Mouse (Mus musculus) embryonic facial prominence, embryonic 10.5 days (tissue): ENCODE data around the gene Zfp13. TPM values are rescaled to one million over a fixed set of nuclear protein-coding genes. Genes with fewer than 3 reads are reported as not detected.
"Not testable (repeated sequence)": the region's sequence is repeated elsewhere in the genome, so short reads cannot be mapped to it uniquely, and the experiment has no call there.

Experiments
- DNase-seq: peaks from one replicate; pipeline ENCODE4 v3.0.0-alpha.2; 2017; ENCODE audit warnings: low spot score
- H3K27ac ChIP-seq: fragments of 300-500 bp; sonication (generic); replicated peaks from 2 replicates; pipeline ENCODE4 v1.5.1; 2016; ENCODE audit warnings: mild to moderate bottlenecking
- H3K27me3 ChIP-seq: fragments of 300-500 bp; sonication (generic); replicated peaks from 2 replicates; pipeline ENCODE4 v1.6.1; 2016; ENCODE audit warnings: low read depth, mild to moderate bottlenecking; ENCODE audit not compliant: poor library complexity, severe bottlenecking
- H3K36me3 ChIP-seq: fragments of 300-500 bp; sonication (generic); replicated peaks from 2 replicates; pipeline ENCODE4 v1.6.1; 2016; ENCODE audit warnings: mild to moderate bottlenecking, moderate library complexity
- H3K4me1 ChIP-seq: fragments of 300-500 bp; sonication (generic); 2 replicates; pipeline ENCODE4 v1.6.1; 2016
- H3K4me3 ChIP-seq: fragments of 300-500 bp; sonication (generic); 2 replicates; pipeline ENCODE4 v1.5.1; 2016; ENCODE audit warnings: mild to moderate bottlenecking, moderate library complexity
- H3K9me3 ChIP-seq: fragments of 300-500 bp; sonication (generic); 2 replicates; pipeline ENCODE4 v1.6.1; 2016; ENCODE audit warnings: mild to moderate bottlenecking
- WGBS: fragments of 180-500 bp; shearing (Covaris S2); methylation state at CpG from one replicate; pipeline ENCODE4 v1.1.7; 2016; 5-methylcytosine and 5-hydroxymethylcytosine counted together
- polyA plus RNA-seq: library from polyadenylated mRNA; unstranded; fragments of >200 nt; fragmentation: Nextera tagmentation; extraction: Ambion mirVana; gene quantifications from 2 replicates; pipeline ENCODE4 v1.2.1, GENCODE M21; 2016

Gene Zfp13
- polyA plus RNA-seq, 1 experiment from 2014 or later = 24.4 TPM

DNA sequence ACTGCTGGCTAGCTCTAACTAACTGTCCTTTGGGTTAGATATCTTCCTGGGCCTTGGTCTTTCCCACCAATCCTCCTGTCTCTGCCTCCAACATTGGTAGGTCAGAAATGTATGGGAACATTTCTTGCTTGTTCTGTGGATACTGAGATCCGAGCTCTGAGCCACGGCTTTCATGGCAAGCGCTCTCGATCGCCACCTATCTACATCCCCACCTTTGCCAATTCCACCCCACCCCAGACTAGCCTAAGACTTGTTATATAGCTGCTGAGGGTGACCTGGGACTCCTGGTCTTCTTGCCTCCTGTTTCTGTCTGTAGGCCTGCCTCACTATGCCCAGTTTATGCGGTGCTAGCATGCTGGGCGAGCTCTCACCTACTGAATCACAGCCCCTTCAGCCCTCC is 5.1 kb upstream of the Zfp13 start:
- Histone ChIP-seq H3K36me3 (no peaks in the 10 kb centered on the region), H3K4me3 (no peak overlapping the region), H3K4me1 (peaks cover 26% of the 10 kb centered on the region), H3K9me3 (no peaks in the 10 kb centered on the region), H3K27me3 (no peaks in the 10 kb centered on the region), H3K27ac (no peak overlapping the region)
- 80% methylated on average over 7 of the region's 7 CpGs for WGBS
- no peak for DNase-seq

DNA sequence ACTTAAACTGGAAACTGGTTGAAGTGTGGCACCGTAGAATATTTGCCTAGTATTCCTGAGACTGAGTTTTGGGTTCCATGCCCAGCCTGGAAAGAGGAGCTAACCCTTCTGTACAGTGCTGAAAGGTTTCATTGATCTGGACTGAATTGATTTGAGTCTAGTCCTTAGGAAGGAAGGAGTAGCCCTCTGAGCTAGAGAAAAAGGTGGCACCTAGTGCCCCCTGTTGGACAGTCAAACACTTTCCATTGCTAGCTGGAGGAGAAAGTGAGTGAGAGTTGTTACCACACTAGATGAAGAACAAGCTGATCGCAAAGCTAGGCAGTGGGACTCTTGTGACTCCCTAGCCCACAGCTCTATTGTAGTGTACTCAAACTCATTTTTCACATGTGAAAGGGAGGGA is 4.3 kb upstream of the Zfp13 start:
- Histone ChIP-seq H3K4me1 (peaks cover 33% of the 10 kb centered on the region), H3K4me3 (no peak overlapping the region), H3K27ac (no peak overlapping the region), H3K27me3 (no peaks in the 10 kb centered on the region), H3K36me3 (no peaks in the 10 kb centered on the region), H3K9me3 (no peaks in the 10 kb centered on the region)
- DNase-seq = peak; percentile 39
- 58% methylated on average over 2 of the region's 2 CpGs for WGBS

DNA sequence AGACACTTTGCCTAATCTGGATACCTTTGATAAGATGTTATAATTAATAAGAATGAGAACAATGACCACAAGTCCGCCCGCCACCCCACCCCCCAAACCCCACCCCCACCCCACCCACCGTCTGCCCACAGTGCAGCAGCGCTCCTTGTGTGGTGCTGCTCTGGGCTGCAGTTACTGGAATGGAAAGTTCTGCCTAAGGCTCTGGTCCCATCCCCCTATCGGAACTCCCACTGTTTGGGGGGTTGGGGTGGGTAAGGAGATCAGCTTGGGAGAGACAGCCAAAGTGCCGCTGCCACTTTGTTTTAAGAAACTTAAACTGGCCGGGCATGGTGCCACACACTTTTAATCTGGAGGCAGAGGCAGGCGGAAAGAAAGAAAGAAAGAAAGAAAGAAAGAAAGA is 3.8 kb upstream of the Zfp13 start:
- peaks cover 37% of the 10 kb centered on the region for H3K4me1 ChIP-seq
- no peaks in the 10 kb centered on the region for H3K27me3 ChIP-seq
- no peak overlapping the region for H3K4me3 ChIP-seq
- no peak overlapping the region for H3K27ac ChIP-seq
- no peaks in the 10 kb centered on the region for H3K36me3 ChIP-seq
- WGBS = 25% methylated on average over 8 of the region's 8 CpGs
- H3K9me3 ChIP-seq = no peaks in the 10 kb centered on the region
- DNase-seq = no peak

DNA sequence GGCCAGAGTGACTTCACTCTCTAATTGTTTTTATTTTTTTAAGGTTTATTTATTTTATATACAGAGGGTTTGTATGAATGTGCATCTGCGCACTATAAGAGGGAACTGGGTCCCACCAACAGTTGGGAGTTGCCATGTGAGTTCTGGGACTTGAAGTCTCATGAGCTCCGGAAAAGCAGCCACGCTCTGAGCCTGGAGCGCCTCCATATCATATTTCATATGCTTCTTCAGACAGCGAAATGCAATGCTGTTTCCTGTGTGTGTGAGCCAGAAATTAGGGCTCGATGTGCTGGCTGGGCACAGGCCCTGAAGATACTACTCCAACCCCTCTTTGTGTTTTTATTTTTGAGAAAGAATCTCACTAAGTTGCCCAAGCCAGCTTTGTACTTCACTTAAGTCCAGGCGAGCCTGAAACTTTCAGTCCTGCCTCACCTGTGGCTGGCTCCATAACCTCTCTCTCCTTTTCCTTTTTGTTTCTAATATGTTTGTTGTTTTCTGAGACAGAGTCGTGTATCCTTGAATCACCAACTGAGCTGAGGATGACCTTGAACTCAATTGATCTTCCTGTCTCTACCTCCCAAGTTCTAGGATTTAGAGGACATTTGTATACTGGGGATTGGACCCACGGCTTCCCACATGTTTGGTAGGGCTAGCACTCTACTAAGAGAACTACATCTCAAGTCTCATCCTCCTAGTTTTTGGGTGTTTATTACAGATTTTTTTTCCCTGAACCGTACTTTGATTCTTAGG is 2.7 kb upstream of the Zfp13 start:
- DNase-seq = peak; percentile 22
- Histone ChIP-seq H3K4me3 (no peak overlapping the region), H3K27ac (no peak overlapping the region), H3K27me3 (no peaks in the 10 kb centered on the region), H3K9me3 (no peaks in the 10 kb centered on the region), H3K36me3 (no peaks in the 10 kb centered on the region), H3K4me1 (peaks cover 39% of the 10 kb centered on the region)
- 36% methylated on average over 10 of the region's 10 CpGs for WGBS

DNA sequence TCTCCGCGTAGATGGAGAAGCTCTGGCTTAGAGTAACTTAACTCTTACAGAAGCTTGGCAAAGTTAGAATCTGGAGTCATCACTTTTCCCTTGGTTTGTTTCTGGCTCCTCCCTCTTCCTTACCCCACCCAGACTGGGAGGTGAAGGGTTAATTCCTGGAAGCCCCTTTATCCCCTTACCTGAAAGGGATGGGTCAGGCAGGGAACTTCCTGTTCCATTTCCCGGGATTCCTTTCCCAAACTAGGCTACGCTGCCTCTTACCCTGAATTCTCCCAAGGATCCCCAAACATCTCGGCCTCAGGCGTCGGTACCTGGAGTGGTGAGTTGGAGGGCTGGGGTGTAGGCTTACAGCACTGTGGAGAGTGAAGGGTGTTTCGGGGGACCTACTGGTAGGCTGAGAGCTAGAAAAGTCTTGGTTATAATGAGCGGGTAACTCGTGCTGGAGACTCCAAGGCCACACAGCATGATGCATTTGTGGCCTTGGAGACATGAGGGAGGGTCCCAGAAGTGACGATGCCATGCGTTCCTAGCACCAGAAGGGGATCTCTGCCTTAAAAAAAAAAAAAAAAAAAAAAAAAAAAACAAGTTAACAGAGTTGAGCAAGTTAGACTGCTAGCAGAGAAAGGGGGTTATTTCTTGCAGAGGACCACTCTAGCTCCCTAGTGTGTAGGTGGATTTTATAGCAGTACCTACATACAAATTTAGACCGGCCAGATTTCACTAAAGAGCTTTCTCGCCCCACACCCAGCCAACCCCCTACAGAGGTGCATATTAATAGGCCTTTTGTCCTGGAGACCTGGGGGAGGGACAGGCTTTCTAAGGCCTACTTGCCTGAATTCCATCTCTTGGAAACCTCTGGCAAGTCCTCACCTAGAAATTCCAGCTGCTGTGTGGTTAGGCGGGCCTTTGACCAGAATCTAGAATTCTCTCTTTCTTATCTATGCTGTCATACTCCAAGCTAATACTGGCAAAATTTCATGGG is 1.6 kb upstream of the Zfp13 start, which contains the start of gene Zscan10:
Gene Zscan10 (plus strand): TSS at position 216 of the 982 bp plus-strand sequence.
- Histone ChIP-seq H3K9me3 (no peaks in the 10 kb centered on the region), H3K4me1 (peaks cover 39% of the 10 kb centered on the region), H3K36me3 (no peaks in the 10 kb centered on the region), H3K4me3 (peak within 1 kb of the TSS; percentile 58), H3K27ac (peak within 1 kb of the TSS; percentile 90; the same call in 1 of the 2 replicates), H3K27me3 (no peaks in the 10 kb centered on the region)
- DNase-seq = no peak
- 25% methylated on average over 15 of the region's 15 CpGs for WGBS

DNA sequence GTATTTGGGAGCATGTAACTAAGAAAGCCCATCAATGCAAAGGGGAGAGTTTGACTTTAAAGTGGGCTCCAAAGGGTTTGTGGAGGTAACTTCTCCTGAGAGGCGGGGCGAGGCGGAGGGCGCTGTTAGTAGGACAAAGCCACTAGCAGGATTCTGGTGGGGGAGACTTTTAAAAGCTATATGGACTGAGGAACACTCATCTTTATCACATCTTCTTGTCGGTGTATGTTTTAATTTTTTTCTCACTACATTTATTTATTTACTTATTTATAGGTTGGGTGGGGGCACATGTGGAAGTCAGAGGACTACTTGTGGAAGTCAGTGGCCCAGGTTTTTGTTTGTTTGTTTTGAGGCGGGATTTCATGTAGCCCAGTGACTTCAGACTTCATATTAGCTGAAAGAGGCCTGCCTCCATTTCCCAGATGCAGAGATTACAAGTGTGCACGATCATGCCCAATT is 347 bp upstream of the Zfp13 start:
- WGBS = 38% methylated on average over 7 of the region's 7 CpGs
- DNase-seq = no peak

DNA sequence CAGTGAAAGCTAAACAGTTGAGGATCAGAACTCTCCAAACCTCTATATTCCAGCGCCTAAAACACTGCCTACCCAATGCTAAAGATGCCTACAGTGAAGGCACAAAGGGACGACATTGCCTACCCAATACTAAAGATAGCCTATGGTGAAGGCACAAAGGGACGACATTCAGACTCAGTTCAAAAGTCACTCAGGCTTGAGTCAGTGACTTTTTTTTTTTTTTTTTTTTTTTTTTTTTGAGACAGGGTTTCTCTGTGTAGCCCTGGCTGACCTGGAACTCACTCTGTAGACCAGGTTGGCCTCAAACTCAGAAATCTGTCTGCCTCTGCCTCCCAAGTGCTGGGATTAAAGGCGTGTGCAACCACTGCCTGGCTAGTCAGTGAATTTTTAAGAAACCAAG is 4.1 kb downstream of the Zfp13 start:
- H3K36me3 ChIP-seq, H3K9me3 ChIP-seq, DNase-seq, H3K27me3 ChIP-seq, H3K4me3 ChIP-seq, H3K27ac ChIP-seq: not testable (repeated sequence)
- peaks cover 30% of the 10 kb centered on the region for H3K4me1 ChIP-seq
- 77% methylated on average over 4 of the region's 4 CpGs for WGBS

More for the DNA sequence above, 347 bp upstream of the Zfp13 start:
- Histone ChIP-seq H3K27ac (peak overlapping the region; percentile 90), H3K27me3 (no peaks in the 10 kb centered on the region), H3K36me3 (no peaks in the 10 kb centered on the region), H3K9me3 (no peaks in the 10 kb centered on the region), H3K4me1 (peaks cover 39% of the 10 kb centered on the region), H3K4me3 (peak overlapping the region; percentile 58)

DNA sequence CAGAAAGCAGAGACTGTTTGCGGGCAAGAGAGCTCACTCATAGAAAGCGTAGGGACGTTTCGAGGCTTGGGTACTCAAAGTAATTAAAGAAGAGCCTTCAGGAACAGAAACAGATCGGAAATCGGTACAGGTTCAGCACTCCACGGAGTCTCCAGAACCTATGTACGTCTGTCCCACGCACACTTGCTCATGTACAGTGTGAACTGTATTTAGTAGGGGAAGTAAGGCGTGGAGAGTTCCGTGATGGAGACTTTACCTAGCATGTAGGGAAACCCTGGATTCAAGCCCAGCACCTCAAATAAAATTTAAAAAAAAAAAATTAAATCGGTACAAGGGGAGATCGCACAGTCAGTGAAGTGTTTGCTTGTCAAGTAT is 6.4 kb downstream of the Zfp13 start:
- WGBS = 15% methylated on average over 13 of the region's 13 CpGs
- no peaks in the 10 kb centered on the region for H3K9me3 ChIP-seq
- DNase-seq = no peak
- H3K27ac ChIP-seq = peak overlapping the region; percentile 88
- H3K4me3 ChIP-seq = peak overlapping the region; percentile 68
- no peaks in the 10 kb centered on the region for H3K27me3 ChIP-seq
- peaks cover 10% of the 10 kb centered on the region for H3K4me1 ChIP-seq
- no peaks in the 10 kb centered on the region for H3K36me3 ChIP-seq

DNA sequence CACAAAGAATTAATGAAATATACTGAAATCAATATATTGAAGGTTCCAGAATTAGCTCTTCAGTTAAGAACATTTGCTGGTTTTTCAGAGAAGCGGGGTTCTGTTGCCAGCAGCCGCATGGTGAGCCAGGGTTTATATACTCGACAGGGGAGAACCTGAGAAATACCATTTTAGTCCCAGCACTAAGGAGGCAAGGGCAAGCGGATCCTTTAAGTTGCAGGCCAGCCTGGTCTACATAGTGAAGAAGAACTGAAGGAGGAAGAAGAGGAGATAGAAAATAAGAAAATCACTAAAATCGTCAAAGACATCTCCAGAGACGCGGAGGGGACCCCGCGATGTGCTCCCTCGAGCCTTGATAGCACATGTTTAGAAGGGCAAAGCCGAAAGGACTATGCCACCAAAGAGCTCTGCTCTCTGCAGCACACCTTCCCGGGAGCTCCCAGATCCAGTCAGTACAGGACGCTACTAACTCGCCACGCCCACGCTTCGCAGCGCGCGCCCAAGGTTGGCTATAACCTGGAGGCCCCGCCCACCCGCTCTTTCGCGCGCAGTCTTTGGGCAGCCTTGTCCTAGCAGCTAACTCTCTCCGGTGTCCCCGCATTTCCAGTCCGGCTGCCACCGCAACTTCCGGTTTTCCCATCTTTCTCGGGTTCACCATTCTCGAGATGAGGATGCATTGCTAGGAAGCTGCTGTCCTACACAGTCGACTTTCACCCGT is 6.9 kb downstream of the Zfp13 start:
- Histone ChIP-seq H3K4me1 (peaks cover 10% of the 10 kb centered on the region), H3K9me3 (no peaks in the 10 kb centered on the region), H3K36me3 (no peaks in the 10 kb centered on the region), H3K27ac (peak overlapping the region; percentile 88), H3K27me3 (no peaks in the 10 kb centered on the region), H3K4me3 (peak overlapping the region; percentile 68)
- peak; percentile 99 for DNase-seq
- 8% methylated on average over 34 of the region's 34 CpGs for WGBS

DNA sequence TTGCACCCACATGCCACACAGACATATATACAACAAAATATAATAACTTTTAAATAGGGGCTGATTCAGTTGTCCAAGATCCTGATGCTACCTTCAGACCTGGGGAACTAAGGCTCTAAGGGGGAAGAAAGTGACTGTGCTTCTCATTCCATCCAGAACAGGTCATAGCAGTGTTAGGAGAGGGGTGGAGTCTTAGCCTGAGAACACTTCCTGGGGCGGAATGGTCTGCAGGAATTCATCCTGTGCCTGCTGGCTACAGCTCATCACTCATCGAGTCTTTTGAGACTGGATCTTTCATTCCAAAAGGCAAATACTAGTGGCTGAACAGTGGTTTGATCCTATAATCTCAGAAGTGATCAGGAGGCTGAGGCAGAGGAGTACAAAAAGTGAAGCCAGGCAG is 12.0 kb downstream of the Zfp13 start:
- no peak overlapping the region for H3K4me3 ChIP-seq
- no peak for DNase-seq
- 60% methylated on average over 2 of the region's 2 CpGs for WGBS
- H3K4me1 ChIP-seq = peaks cover 27% of the 10 kb centered on the region
- peaks cover 21% of the 10 kb centered on the region for H3K36me3 ChIP-seq
- no peak overlapping the region for H3K27ac ChIP-seq
- H3K27me3 ChIP-seq = no peaks in the 10 kb centered on the region
- no peaks in the 10 kb centered on the region for H3K9me3 ChIP-seq

DNA sequence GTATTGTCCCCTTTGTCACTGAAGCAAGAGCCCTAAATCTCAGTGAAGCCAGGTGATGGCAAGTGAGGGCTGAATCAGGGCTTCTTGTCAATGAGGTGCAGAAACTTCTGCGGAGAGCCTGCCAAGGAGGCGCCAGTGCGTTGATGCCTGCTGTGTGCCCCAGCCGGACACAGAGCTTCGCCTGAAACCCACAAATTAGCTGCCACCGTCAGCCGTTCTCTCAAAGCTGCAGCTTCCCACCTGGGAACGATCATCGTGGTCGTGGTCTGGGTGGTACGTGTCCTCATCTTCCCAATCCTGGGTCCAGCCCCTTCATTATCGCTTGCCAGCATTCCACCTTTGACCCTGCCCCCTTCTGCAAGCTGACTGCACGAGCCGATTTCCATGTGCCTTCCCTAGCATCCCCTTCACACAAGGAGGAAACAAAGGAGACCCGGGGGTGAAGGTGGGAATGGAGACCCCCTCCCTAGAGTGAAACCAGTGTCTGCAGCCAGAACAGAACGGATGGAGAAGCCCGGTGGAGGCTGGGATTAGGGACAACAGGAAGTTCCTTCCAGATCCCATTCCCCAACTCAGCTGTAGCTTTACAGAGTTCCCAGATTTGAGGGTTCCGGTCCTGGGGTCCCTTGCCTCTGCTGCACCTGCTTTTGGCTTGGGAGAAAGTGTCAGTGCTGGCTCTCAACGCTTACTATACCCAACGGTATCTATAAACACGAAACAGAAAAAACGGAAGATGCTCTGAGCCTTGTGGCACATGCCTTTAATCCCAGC is 13.4 kb downstream of the Zfp13 start:
- peak; percentile 78 for DNase-seq
- no peaks in the 10 kb centered on the region for H3K9me3 ChIP-seq
- peak overlapping the region; percentile 85 for H3K27ac ChIP-seq
- H3K4me3 ChIP-seq = peak overlapping the region; percentile 73
- WGBS = under 1% methylated on average over 22 of the region's 22 CpGs
- H3K27me3 ChIP-seq = no peaks in the 10 kb centered on the region
- peaks cover 25% of the 10 kb centered on the region for H3K4me1 ChIP-seq
- peaks cover 25% of the 10 kb centered on the region for H3K36me3 ChIP-seq
